Mouse (Mus musculus): Measurements from ENCODE around the gene Scpep1.
"Not testable (repeated sequence)": the region's sequence is repeated elsewhere in the genome, so short reads cannot be mapped to it uniquely, and the experiment has no call there.

Gene Scpep1

DNA sequence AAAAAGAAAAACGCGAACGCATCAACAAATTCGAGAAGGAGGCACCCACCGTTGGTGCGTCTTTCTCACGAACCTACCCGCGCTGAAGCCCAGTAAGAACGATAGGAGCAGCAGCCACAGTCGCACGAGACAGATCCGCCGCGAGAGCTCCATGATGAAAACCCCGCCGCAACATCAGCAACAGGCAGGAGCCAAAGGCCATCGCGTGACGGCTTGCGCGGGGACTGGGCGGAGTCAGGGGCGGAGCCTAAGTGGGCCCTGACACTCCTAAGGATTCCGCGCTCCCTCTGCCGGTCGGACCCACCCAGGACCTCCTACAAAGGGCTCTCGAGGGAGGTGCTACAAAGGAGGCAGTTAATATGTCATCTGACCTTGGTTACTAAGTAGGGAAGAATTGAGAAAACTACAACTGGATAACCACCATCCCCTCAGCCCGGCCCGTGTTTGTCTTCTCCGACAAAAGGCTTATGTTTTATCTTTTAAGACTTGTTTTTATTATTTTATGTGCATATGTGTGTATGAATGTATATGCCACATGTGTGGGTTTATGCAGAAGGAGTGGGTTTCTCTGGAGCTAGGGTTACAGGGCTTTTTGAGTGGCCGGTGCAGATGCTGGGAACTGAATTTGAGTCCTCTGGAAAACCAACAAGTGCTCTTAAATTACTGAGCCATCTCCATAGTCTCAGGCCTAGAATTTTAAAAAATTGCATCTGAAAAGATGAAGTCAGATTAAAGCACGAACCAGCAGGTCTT, at the start of gene Scpep1:
Scpep1 (minus strand) TSS at position 249 of the 753 bp plus-strand sequence.
- DNase-seq (ENCODE audit: extremely low read depth, low read depth, low spot score): peak; percentile 57

DNA sequence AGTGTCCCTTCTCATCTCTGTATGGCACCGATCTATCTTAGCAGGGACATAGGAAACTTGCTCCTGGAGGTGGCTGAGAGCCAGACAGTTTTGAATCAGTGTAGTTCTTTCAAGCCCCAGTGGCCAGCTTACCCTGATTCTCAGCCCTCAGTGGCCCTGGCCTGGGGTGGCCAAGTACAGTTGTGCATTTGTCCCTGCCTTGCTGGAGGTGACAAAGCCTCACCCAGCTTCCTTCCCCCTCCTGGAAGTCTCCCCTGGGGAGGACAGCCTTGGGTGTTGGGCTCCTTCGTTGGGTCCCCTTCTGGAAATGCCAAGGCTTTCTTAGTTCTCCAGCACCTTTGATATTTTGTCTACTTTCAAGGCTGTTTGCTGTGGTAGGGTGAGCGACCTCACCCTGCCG, 48.5 kb upstream of the Scpep1 start:
- no peak for DNase-seq (ENCODE audit: extremely low read depth, low read depth, low spot score)

DNA sequence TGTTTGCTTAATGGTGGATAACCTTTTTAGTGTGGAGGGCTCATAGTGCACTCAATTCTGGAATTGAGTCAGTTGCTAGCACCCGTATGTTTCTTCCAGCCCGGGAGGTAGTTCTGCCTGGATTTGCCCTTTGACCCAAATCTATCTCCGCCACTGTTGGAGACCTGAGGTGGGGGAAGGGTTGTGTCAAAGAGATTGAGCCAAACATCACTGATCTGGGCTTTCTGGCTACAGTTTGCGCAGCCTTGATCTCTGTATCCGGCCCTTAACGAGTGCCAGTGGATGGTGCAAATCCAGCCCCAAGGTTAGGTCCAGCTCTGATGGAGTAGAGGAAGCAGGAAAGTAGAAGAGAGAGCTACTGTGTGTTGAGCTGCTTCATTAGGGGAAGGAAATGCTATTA, 47.8 kb upstream of the Scpep1 start:
- no peak for DNase-seq (ENCODE audit: extremely low read depth, low read depth, low spot score)

DNA sequence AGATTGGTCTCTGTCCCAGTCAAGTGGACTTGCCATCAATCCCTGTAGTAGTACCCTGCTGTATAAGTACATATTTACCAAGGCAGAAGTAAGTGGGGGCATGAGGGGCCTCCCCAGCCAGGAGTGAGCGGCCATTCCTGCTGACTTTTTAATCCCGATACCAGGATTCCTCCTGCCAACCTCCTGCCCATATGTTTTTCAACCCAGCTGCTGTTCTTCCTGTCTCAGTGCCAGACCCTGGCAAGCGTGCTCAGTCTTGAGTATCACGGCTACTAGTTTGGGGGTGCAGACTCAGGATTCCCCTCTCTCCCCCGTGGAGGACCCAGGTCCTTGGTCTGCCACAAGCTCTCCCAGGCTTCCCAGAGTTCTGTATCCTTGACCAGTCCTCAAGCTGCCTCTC, 47.4 kb upstream of the Scpep1 start:
- no peak for DNase-seq (ENCODE audit: extremely low read depth, low read depth, low spot score)

DNA sequence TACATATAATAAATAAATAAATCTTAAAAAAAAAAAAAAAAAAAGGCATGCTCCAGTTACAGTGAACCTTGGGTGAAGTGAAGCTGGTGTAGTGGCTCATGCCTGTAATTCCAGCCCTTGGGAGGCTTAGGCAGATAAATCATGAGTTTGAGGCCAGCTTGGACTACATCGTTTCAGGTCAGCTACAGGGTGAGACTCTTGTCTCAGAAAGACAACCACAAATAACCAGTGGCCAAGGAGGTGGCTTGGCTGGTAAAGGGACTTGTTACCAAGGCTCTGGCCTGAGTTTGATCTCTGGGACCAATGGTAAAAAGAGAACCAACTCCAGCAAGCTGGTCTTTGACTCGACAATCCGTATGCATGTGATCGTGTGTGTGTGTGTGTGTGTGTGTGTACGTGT, 46.8 kb upstream of the Scpep1 start:
- no peak for DNase-seq (ENCODE audit: extremely low read depth, low read depth, low spot score)

DNA sequence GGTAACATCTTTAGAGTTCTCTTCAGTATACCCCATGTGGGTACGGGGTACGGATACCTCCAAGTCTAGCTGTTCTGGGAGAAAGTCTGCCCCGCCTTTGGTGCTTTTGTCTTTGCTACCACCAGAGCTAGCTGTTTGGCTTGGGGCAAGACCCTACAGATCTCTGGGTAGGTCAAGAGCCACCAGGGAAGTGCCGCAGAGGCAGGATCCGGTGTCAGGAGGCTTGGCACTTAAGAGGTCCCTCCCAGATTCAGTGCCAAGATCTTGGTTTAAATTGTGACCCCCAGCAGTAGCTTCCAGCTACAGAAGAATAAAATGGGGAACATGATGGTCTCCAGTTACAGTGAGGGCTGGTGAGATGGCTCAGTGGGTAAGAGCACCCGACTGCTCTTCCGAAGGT, 46.3 kb upstream of the Scpep1 start:
- DNase-seq (ENCODE audit: extremely low read depth, low read depth, low spot score): no peak

DNA sequence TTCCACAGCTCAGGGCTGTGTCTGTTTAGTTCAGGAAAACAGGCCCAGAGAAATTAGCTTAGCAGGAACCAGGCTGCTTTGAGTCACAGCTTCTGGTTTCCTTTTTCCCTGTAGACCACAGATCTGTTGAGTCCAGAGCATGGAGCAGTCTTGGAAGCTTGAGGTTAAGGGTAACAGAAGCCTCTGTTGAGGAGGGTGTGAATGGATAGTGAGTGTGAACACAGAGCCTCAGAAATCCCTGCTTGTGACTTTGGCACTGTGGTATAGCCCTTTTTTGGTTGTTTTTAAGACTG, 45.2 kb upstream of the Scpep1 start:
- DNase-seq (ENCODE audit: extremely low read depth, low read depth, low spot score): no peak

DNA sequence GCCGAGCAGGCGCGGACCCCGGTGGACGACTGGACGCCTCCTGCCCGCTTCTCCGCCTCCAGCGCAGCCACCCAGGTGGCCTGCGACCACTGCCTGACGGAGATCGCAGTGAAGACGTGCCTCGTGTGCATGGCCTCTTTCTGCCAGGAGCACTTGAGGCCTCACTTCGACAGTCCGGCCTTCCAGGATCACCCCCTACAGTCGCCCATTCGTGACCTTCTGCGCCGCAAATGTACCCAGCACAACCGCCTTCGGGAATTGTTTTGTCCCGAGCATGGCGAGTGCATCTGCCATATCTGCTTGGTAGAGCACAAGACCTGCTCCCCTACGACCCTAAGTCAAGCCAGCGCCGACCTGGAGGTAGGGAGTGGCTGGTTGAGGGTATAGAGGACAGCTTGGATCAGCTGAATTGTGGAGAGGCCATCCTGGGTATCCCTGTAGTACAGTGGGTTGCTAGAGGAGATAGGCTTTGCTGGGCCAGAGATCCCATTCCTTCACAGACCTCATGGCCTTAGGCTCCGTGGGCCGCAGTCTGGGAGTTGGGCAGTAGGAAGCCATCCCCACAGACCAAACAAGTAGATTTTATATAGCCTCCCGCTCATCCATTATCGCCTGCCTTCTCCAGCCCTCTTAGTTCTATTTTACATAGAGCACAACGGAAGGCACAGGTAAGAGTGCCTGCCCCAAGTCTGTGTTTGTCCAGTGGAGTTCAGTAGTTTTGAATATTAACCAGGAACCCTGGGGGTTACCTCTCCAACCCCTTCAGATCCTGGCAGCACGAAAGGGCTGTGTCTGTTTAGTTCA, 44.7 kb upstream of the Scpep1 start:
- no peak for DNase-seq (ENCODE audit: extremely low read depth, low read depth, low spot score)

DNA sequence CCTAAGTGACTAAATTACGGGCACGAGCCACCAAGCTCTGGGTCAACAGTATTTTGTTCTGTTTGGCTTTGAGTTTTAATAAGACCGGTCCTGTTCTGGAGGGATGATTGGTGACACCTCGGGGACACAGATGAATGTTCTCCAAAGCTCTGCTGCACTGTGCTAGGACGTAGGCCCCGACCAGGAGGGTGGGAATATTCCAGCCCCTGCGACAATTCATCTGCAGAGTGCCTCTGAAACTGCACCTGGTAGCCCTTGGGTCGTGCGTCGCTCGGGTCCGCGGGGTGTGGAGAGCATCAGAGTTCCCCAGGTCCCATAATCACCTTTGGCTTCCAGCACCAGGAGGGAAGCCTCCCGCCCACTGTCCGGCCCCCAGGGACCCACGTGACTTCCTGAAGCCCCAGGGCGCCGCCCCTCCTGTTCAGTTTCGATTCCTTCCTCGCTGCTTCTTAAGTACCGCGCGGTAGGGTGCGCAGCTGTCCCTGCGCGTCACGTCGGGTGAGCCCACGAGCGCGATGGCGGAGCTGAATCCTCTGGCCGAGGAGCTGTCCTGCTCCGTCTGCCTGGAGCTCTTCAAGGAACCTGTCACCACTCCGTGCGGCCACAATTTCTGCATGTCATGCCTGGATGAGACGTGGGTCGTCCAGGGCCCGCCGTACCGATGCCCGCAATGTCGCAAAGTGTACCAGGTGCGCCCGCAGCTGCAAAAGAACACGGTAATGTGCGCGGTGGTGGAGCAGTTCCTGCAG, 43.9 kb upstream of the Scpep1 start, which contains the start of gene Trim25:
Trim25 (plus strand) TSS at position 403 of the 749 bp plus-strand sequence.
- no peak for DNase-seq (ENCODE audit: extremely low read depth, low read depth, low spot score)

DNA sequence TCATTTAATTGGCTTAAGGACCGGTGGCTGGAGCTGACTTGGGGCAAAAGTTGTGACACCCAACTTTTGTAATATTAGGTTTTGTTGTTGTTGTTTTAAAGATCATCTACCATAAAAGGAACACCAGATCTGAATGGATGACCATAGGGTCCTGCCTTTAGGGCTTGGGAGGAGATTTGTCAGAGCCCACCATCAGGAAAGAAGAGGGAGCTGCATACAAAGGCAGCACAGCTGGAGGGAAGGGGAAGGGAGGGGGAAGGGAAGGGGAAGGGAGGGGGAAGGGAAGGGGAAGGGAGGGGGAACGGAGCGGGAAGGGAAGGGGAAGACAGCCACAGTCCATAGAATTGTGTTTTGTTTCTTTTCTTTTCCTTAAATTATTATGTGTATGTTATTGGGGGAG, 43.1 kb upstream of the Scpep1 start:
- no peak for DNase-seq (ENCODE audit: extremely low read depth, low read depth, low spot score)

DNA sequence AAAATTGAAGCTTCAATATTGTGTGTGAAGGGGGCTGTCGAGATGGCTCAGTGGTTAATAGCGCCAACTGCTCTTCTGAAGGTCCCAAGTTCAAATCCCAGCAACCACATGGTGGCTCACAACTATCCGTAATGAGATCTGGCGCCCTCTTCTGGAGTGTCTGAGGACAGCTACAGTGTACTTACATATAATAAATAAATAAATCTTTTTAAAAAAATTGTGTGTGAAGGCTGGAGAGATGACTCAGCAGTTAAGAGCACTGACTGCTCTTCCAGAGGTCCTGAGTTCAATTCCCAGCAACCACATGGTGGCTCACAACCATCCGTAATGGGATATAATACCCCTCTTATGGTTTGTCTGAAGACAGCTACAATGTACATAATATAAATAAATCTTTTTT, 42.1 kb upstream of the Scpep1 start:
- not testable (repeated sequence) for DNase-seq (ENCODE audit: extremely low read depth, low read depth, low spot score)

DNA sequence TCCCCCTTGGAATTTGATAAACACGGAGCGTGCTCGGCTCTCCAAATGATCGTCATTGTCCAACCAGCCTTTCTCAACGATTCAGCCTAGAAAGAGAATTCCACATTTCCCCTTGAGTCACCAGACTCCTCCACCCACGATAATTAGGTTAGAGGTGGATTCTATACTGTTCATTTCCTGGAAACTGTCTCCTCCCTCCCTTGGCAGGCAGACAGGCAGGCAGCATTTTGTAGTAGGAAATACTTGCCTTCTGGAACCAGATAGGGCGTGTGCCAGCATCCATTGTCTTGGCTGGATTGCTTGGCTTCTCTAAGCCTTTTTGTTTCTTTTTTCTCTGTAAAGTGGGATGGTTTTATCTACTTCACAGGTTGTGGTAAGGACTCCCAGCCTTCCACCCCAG, 41.2 kb upstream of the Scpep1 start:
- no peak for DNase-seq (ENCODE audit: extremely low read depth, low read depth, low spot score)

DNA sequence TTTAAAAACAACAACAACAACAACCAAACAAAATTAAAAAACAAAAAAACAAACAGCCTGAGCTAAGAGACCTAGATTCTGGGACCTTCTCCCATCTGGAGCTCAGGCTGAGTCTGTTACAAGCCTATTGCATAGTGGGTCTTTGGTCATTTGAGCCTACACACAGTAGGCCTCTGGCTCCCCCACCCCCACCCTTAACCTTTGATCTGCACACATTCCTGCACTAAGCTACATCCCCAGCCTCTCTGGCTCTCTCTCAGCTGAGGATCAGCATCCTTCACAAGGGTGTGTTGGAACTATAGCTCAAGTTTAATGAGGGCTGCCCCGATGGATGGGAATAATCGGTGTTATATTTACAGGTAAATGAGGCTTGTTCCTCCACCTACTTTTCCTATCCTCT, 40.4 kb upstream of the Scpep1 start:
- DNase-seq (ENCODE audit: extremely low read depth, low read depth, low spot score): no peak

DNA sequence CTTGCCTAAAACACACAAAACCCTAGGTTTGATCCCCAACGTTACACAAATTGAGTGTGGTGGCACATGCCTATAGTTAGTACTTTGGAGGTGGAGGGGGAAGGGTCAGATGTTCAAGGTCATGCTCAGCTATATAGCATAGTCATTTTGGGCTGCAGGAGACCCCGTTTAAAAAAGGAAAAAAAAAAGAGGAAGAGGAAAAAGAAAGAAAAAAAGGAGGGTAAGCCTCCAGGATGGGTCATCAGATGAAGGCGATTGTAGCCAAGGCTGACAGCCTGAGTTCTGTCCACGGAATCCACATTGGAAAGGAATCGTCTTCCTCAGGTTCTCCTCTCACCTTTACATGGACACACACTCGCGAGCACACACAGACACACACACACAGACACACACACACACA, 39.2 kb upstream of the Scpep1 start:
- no peak for DNase-seq (ENCODE audit: extremely low read depth, low read depth, low spot score)

DNA sequence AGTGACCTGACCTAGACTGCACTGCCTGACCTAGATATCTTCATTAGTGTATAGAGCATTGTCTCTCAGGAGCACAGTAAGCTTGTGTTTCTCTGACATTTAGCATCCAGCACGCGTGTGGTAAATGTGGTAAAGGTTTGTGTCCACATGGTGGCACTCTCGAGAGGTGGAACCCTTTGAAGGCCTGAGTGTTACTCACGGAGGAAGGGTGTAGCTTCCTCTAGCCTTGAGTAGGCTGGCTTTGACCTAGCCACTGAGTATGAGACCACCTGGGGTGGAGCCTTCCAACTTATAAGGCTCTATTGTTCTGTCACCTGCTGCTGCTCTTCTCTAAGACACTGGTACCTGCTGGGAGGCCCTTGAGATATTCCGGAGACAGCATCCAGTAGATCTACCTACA, 38.4 kb upstream of the Scpep1 start:
- DNase-seq (ENCODE audit: extremely low read depth, low read depth, low spot score): no peak

DNA sequence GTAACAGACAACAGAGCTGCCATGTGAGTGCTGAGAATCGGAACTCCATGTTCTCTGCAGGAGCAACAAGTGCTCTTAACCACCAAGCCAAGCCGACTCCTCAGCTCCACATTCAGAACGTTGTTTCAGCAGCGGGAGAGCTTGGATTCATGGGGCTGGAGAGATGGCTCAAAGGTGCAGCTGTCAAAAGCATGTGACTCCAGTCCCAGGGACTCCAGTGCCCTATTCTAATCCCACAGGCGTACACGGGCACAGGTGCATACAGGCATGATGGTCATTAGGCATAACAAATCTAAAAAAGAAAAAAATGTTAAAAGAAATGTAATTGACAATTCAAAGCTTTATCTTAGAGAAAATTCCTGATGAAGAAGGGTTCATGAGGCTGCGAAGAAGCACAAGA, 37.9 kb upstream of the Scpep1 start:
- DNase-seq (ENCODE audit: extremely low read depth, low read depth, low spot score): no peak

DNA sequence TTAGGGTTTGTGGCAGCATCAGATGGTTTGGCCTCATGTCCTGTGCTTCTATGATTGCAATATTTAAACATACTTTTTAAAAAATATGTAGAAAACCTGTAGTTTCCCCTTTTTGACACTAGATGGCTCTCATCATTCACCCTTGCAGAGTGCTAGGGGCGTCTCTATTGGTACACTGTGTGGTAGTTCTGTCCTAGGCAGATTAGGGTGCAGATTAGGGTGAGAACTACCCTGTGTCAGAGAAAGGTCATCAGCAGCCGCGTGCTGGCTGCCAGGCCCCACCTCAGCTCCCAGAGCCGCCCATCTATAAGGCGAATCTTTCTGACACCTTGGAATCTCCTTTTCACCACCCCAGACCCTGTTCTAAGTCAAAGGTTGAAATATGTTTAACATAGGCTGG, 34.3 kb upstream of the Scpep1 start:
- DNase-seq (ENCODE audit: extremely low read depth, low read depth, low spot score): no peak

DNA sequence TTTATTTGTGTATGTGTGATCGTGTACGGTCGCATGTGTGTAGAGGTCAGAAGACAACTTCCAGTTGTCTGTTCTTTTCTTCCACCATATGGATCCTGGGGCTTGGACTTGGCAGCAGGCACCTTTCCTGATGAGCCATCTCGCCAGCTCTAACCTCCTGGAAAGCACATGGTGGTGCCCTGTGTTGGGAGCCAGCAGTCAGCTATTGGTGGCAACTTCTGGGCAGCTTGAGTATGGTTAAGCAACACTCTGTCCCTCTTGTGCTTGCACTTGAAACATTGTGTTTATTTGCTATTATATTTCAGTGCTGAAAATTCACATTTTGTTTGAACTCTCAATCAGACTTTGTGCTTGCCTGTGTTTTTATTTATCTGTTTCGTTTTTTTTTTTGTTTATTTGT, 33.7 kb upstream of the Scpep1 start:
- no peak for DNase-seq (ENCODE audit: extremely low read depth, low read depth, low spot score)

DNA sequence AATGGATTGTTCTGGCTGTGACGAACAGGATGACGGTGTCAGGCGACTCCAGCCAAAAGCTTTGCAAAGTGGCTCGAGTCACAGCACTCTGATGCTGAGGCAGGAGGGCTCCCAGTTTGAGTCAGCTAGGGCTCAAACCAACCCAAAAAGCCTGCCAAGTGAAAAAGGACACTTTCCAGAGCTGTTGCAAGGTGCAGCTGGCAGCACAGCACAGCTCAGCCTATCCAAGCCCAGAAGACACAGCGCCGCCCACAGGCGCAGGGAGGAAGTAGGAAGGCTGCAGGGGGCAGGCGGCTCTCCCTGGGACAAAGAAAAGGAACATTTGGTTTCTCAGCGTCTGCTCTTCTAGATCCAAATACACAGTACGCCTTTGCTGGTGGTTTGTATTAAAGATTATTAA, 31.4 kb upstream of the Scpep1 start:
- no peak for DNase-seq (ENCODE audit: extremely low read depth, low read depth, low spot score)

DNA sequence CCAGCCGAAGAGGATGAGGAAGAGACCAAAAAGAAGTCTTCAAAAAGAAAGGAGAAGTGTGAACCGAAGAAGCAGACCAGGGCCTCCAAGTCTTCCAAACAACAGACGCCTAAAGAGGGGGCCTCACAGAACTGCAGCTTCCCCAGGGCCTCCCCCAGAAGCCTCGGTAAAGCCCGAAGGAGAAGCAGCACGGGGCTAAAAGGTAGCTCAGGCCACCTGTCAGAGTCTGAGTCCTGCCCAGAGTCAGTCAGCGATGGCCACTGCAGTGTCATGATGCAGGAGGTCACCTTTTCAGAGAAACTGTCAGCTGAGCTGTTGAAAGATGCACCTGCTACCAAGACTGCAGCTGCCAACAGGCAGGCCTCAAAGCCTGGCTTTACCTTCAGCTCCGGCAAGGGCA, 26.1 kb upstream of the Scpep1 start:
- no peak for DNase-seq (ENCODE audit: extremely low read depth, low read depth, low spot score)

DNA sequence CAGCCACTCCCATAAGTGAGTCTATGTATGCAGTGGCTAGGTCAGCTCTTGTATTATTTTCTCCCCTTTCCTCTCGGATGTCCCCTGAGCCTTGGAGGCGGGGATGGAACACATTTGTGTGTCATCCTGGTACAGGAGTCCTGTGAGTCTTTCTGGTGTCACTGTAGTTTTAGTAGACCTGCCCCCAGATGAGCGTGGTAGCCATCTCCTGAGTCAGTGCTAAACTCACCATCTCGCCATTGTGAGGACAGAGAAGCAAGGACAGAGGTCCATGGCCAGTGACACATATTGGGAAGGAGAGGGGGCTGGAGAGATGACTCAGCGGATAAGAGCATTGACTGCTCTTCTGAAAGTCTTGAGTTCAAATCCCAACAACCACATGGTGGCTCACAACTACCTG, 21.9 kb upstream of the Scpep1 start:
- DNase-seq (ENCODE audit: extremely low read depth, low read depth, low spot score): no peak

DNA sequence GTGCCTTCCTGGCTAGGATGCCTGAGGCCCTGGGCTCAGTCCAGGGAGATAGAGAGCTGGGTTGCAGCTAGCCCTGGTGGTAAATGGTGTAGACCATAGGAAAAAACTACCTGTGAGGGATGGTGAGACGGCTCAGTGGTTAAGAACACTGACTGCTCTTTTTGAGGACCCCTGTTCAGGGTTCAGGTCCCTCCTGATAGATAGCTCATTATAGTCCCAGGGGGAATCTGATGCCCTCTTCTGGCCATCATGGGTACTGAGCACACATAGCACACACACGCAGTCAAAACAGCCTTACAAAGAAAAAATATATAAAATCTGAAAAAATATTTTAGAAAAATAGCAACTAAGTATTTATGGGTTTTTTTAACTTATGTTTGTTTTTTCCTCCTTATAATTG, 21.1 kb upstream of the Scpep1 start:
- DNase-seq (ENCODE audit: extremely low read depth, low read depth, low spot score): no peak

Data from fat pad, adult 2 months (tissue).